Mouse (Mus musculus) kidney, adult 2 months (tissue): ENCODE data around the gene Ankrd33b.

ENCODE experiments used
- CTCF ChIP-seq: fragments of 200-500 bp; conservative IDR thresholded peaks from 2 replicates; pipeline ENCODE4 v1.5.1; 2011; ENCODE audit warnings: low read depth, mild to moderate bottlenecking, control low read depth, low read length, moderate library complexity, mixed read lengths; ENCODE audit not compliant: insufficient read depth, insufficient read length
- POLR2A ChIP-seq: fragments of 200-500 bp; IDR thresholded peaks from one replicate; pipeline ENCODE4 v1.6.1; 2011; ENCODE audit warnings: low read depth, low read length, control low read depth

GRCm38 (mm10) chr15:31397379-31397778 is 29.9 kb upstream of the Ankrd33b start:
- no peak for TF ChIP-seq CTCF
- TF ChIP-seq POLR2A = no peak
